Mouse (Mus musculus) forebrain, embryonic 10.5 days (tissue): ENCODE measurements at regions not wholly inside any gene's neighbourhood (a gene's known extent, or its start where the extent isn't known, plus 50 kb on each side); places are given as distances from the start of the nearest gene placed in this dataset.

Experiments used
- DNase-seq: peaks from one replicate; pipeline ENCODE4 v3.0.0-alpha.2; 2017; ENCODE audit warnings: low spot score; ENCODE audit errors: extremely low spot score
- H3K27ac ChIP-seq: fragments of 300-500 bp; sonication (generic); 2 replicates; pipeline ENCODE4 v1.5.1; 2016; ENCODE audit warnings: mild to moderate bottlenecking
- H3K27me3 ChIP-seq: fragments of 300-500 bp; sonication (generic); 2 replicates; pipeline ENCODE4 v1.6.1; 2016; ENCODE audit warnings: mild to moderate bottlenecking; ENCODE audit not compliant: poor library complexity, severe bottlenecking
- H3K36me3 ChIP-seq: fragments of 300-500 bp; sonication (generic); replicated peaks from 2 replicates; pipeline ENCODE4 v1.6.1; 2016; ENCODE audit warnings: mild to moderate bottlenecking, moderate library complexity
- H3K4me1 ChIP-seq: fragments of 300-500 bp; sonication (generic); 2 replicates; pipeline ENCODE4 v1.6.1; 2016
- H3K4me3 ChIP-seq: fragments of 300-500 bp; sonication (generic); 2 replicates; pipeline ENCODE4 v1.5.1; 2016; ENCODE audit warnings: mild to moderate bottlenecking, moderate library complexity
- H3K9me3 ChIP-seq: fragments of 300-500 bp; sonication (generic); 2 replicates; pipeline ENCODE4 v1.6.1; 2016; ENCODE audit warnings: mild to moderate bottlenecking, moderate library complexity
- WGBS: fragments of 180-500 bp; shearing (Covaris S2); methylation state at CpG from one replicate; pipeline ENCODE4 v1.1.7; 2016; 5-methylcytosine and 5-hydroxymethylcytosine counted together

- no peaks in the 10 kb centered on the region for H3K9me3 ChIP-seq
- no peak for DNase-seq
- H3K27me3 ChIP-seq: no peaks in the 10 kb centered on the region
- H3K27ac ChIP-seq: no peak overlapping the region
- H3K4me3 ChIP-seq: no peak overlapping the region
- H3K36me3 ChIP-seq: no peaks in the 10 kb centered on the region
- peaks cover 5% of the 10 kb centered on the region for H3K4me1 ChIP-seq
- 9% methylated on average over 3 of the region's 3 CpGs for WGBS
These were observed 268.2 kb upstream of the Tmem132c start for GRCm38 (mm10) chr5:126973425-126973824.

GRCm38 (mm10) chr5:126974565-126974964 lies 267.0 kb upstream of the Tmem132c start:
- H3K36me3 ChIP-seq: no peaks in the 10 kb centered on the region
- H3K9me3 ChIP-seq: no peaks in the 10 kb centered on the region
- 94% methylated on average over 3 of the region's 3 CpGs for WGBS
- H3K4me1 ChIP-seq: peaks cover 5% of the 10 kb centered on the region
- no peaks in the 10 kb centered on the region for H3K27me3 ChIP-seq
- no peak overlapping the region for H3K27ac ChIP-seq
- H3K4me3 ChIP-seq: no peak overlapping the region
- no peak for DNase-seq

GRCm38 (mm10) chr5:126995577-126995976 lies 246.0 kb upstream of the Tmem132c start:
- no peak overlapping the region for H3K4me3 ChIP-seq
- H3K27me3 ChIP-seq: no peaks in the 10 kb centered on the region
- H3K4me1 ChIP-seq: no peaks in the 10 kb centered on the region
- H3K27ac ChIP-seq: no peak overlapping the region
- H3K36me3 ChIP-seq: no peaks in the 10 kb centered on the region
- no peaks in the 10 kb centered on the region for H3K9me3 ChIP-seq
- DNase-seq: no peak
- 50% methylated on average over 6 of the region's 6 CpGs for WGBS

- WGBS: 76% methylated on average over 3 of the region's 3 CpGs
- Histone ChIP-seq H3K36me3 (no peaks in the 10 kb centered on the region), H3K27me3 (no peaks in the 10 kb centered on the region), H3K4me3 (no peak overlapping the region), H3K27ac (no peak overlapping the region), H3K9me3 (no peaks in the 10 kb centered on the region), H3K4me1 (no peaks in the 10 kb centered on the region)
- no peak for DNase-seq
These were observed 227.4 kb upstream of the Tmem132c start for GRCm38 (mm10) chr5:127014166-127014565.

GRCm38 (mm10) chr5:127016467-127017060 lies 225.0 kb upstream of the Tmem132c start:
- WGBS: 81% methylated on average over 4 of the region's 4 CpGs
- H3K4me3 ChIP-seq: no peak overlapping the region

GRCm38 (mm10) chr5:127017971-127018370 lies 223.6 kb upstream of the Tmem132c start:
- no peak for DNase-seq
- Histone ChIP-seq H3K27ac (no peak overlapping the region), H3K27me3 (no peaks in the 10 kb centered on the region), H3K4me1 (no peaks in the 10 kb centered on the region), H3K9me3 (no peaks in the 10 kb centered on the region), H3K4me3 (no peak overlapping the region), H3K36me3 (no peaks in the 10 kb centered on the region)
- 92% methylated on average over 4 of the region's 4 CpGs for WGBS

More at GRCm38 (mm10) chr5:127016467-127017060, 225.0 kb upstream of the Tmem132c start:
- H3K27me3 ChIP-seq: no peaks in the 10 kb centered on the region
- no peaks in the 10 kb centered on the region for H3K4me1 ChIP-seq
- H3K9me3 ChIP-seq: no peaks in the 10 kb centered on the region
- H3K27ac ChIP-seq: no peak overlapping the region
- DNase-seq: no peak
- H3K36me3 ChIP-seq: no peaks in the 10 kb centered on the region

- Histone ChIP-seq H3K36me3 (no peaks in the 10 kb centered on the region), H3K4me3 (no peak overlapping the region), H3K9me3 (no peaks in the 10 kb centered on the region), H3K27ac (no peak overlapping the region), H3K27me3 (no peaks in the 10 kb centered on the region), H3K4me1 (no peaks in the 10 kb centered on the region)
- WGBS: 64% methylated on average over 5 of the region's 5 CpGs
- DNase-seq: no peak
These were observed 205.1 kb upstream of the Tmem132c start for GRCm38 (mm10) chr5:127036472-127036871.

GRCm38 (mm10) chr5:127057770-127058169 lies 183.8 kb upstream of the Tmem132c start:
- DNase-seq: no peak
- Histone ChIP-seq H3K27ac (no peak overlapping the region), H3K9me3 (peaks cover under 1% of the 10 kb centered on the region; the same call in 1 of the 2 replicates), H3K4me3 (no peak overlapping the region), H3K4me1 (no peaks in the 10 kb centered on the region), H3K36me3 (no peaks in the 10 kb centered on the region), H3K27me3 (no peaks in the 10 kb centered on the region)
- WGBS: 72% methylated on average over 4 of the region's 4 CpGs

GRCm38 (mm10) chr5:127074327-127074726 lies 167.3 kb upstream of the Tmem132c start:
- Histone ChIP-seq H3K9me3 (no peaks in the 10 kb centered on the region), H3K27me3 (no peaks in the 10 kb centered on the region), H3K36me3 (no peaks in the 10 kb centered on the region), H3K4me1 (no peaks in the 10 kb centered on the region), H3K4me3 (no peak overlapping the region), H3K27ac (no peak overlapping the region)
- no peak for DNase-seq
- 83% methylated on average over 4 of the region's 4 CpGs for WGBS
